Mouse (Mus musculus): Measurements from ENCODE around the gene Tecpr2. TPM values are rescaled to one million over a fixed set of nuclear protein-coding genes. Genes with fewer than 3 reads are reported as not detected.

Tecpr2 gene
- polyA plus RNA-seq, 1 experiment = 3.1 TPM

GRCm38 (mm10) chr12:110907845-110908244 is 18.8 kb downstream of the Tecpr2 start:
- TF ChIP-seq GATA1 (IDR thresholded peaks at IDR 0.05; ENCODE audit: low read length) = no peak

DNA sequence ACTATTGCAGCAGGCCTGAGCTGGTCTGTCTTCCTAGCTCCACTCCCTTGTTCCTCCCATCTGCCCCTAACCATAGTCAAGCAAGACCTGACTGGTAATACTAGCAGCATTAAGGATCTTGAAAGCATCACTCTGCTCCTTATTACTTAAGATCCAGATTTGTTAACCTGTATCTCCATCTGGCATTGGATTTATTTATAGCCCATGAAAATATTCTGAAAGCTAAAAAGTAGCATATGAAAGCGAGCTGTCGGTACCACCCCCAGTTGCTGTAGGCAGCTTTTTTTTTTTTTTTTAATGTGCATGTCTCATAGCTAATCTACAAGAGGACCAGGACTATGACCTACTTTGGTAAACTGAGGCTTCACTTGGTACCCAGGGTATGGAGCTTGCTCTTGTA is 20.9 kb downstream of the Tecpr2 start:
- no peak for TF ChIP-seq GATA1 (IDR thresholded peaks at IDR 0.05; ENCODE audit: low read length)

GRCm38 (mm10) chr12:110915761-110916160 is 26.7 kb downstream of the Tecpr2 start:
- no peak for TF ChIP-seq GATA1 (IDR thresholded peaks at IDR 0.05; ENCODE audit: low read length)

- no peak for TF ChIP-seq GATA1 (IDR thresholded peaks at IDR 0.05; ENCODE audit: low read length)
Measured at GRCm38 (mm10) chr12:110920254-110920653, 31.2 kb downstream of the Tecpr2 start.

GRCm38 (mm10) chr12:110921572-110921971 is 32.5 kb downstream of the Tecpr2 start:
- no peak for TF ChIP-seq GATA1 (IDR thresholded peaks at IDR 0.05; ENCODE audit: low read length)

DNA sequence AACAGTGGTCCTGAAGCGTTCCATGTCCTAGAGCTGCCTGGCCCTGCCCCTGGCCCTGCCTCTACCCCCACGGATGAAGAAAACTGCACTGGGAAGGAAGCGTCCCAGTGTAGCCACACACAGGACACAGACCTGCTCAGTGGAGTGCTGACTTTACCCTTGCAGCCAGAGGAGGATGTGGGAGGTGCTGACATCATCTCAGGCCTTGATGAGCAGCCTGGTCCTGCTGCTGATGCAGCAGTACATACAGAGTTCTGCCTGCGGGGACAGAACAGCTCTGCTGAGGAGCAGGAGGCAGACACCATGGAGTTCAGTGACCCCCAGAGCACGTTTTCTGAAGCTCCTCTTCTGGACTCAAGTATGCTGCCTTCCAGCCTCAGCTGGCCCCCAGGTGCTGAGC is 43.8 kb downstream of the Tecpr2 start:
- no peak for TF ChIP-seq GATA1 (IDR thresholded peaks at IDR 0.05; ENCODE audit: low read length)

DNA sequence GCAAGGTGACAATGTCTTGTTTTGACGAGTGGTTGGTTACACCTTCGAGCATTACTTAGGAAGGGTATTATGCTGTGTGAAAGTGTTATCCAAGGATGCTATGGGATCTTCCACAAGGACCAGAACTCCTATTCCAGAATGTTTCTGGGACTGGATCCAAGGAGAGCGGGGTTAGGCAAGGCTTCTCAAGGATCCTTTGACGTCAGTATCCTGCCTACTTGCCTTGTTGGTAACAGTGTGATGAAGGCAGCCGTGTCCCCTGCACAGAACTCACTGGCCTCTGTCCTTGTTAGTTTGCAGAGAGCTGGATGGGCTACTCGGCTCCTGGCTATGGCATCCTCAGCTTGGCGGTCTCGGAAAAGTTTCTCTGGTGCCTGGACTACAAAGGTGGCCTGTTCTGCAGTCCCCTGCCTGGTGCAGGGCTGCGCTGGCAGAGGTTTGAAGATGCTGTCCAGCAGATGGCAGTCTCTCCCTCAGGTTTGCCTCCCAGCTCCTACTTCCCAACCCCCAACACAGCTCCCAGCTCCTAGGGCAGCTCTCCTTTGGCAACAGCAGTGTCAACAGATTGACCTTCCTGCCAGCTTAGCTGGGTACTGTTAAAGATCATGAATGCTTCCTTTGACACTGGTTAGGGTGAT is 47.0 kb downstream of the Tecpr2 start:
- no peak for TF ChIP-seq GATA1 (IDR thresholded peaks at IDR 0.05; ENCODE audit: low read length)

- no peak for TF ChIP-seq GATA1 (IDR thresholded peaks at IDR 0.05; ENCODE audit: low read length)
Measured at GRCm38 (mm10) chr12:110937496-110937895, 48.4 kb downstream of the Tecpr2 start.

GRCm38 (mm10) chr12:110939385-110939784 is 50.3 kb downstream of the Tecpr2 start:
- TF ChIP-seq GATA1 (IDR thresholded peaks at IDR 0.05; ENCODE audit: low read length) = no peak

GRCm38 (mm10) chr12:110940869-110941268 is 51.8 kb downstream of the Tecpr2 start:
- TF ChIP-seq GATA1 (IDR thresholded peaks at IDR 0.05; ENCODE audit: low read length) = no peak

DNA sequence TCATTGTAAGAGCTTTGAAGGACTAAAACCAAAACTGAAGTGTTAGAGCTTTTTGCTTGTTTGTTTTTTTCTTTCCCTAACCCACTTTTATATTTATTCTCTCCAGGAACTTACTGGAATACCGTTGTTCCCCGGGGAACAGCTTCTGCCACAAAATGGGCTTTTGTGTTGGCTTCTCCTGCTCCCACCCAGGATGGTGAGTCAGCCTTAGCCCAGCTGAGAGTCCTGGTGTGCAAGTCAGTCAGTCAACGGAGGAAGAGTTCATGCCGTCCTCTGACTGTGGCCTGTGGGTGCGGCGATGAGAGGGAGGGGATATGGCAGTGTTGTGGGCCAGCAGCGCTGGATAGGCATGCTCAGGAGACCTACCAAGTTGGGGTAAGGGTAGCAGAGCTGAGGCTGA is 57.2 kb downstream of the Tecpr2 start:
- no peak for TF ChIP-seq GATA1 (IDR thresholded peaks at IDR 0.05; ENCODE audit: low read length)

DNA sequence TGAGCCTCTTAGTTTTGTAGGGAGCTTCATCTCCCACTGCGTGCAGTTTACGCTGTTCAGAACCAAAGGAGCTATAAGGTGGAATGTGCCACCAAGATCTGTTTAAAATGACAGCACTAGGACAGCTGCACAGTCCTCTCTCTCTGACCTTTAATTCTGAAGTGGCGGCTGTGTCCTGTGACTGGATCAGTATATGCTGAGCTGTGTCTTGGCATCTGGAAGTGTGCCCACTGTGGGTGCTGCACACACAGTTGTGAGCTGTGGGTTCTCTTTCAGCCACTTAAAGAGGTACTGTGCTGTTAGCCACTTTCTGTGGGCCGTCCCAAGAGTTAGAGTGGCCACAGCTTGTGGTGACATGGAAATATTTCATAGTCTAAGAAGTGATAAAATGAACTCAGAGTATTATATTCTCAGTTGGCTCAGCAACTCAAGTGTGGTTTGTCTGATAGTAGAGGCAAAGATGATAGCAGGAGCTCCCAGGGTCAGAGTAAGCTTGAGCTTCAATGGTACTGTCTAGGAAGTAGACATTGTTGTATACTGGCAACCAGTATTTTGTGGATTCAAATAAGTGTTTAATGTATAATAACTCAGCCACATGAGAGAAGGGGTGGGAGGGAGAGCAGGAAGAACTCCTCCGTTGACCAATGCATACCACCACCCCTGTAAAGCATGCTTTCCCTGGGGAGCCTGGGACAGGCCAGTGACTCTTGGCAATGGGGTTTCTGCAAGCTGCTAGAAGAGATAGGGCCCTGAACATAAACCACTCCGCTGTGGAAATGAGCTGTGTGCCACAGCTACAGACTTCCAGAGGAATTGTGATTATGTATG is 59.2 kb downstream of the Tecpr2 start:
- no peak for TF ChIP-seq GATA1 (IDR thresholded peaks at IDR 0.05; ENCODE audit: low read length)

- TF ChIP-seq GATA1 (IDR thresholded peaks at IDR 0.05; ENCODE audit: low read length) = no peak
Measured at GRCm38 (mm10) chr12:110948910-110949201, 59.8 kb downstream of the Tecpr2 start.

DNA sequence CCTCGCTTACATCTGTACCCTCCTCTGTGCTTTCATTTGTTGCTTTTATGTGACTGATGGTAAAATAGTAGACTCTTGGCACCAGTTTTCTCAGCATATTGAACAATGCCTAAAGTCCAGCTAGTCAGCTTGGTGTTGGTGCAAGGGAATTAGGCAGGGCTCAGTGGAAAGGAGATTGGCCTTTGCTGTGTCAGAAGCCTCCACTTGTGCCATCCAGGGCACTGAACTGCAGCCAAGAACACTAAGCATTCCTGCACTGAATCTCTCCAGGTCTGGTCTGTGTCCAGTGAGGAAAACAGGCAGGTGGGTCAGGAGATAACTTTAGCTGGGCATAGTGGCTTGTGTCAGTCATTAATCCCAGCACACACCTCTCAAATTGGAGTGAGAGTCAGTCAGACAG is 60.3 kb downstream of the Tecpr2 start:
- TF ChIP-seq GATA1 (IDR thresholded peaks at IDR 0.05; ENCODE audit: low read length) = no peak

- no peak for TF ChIP-seq GATA1 (IDR thresholded peaks at IDR 0.05; ENCODE audit: low read length)
Measured at GRCm38 (mm10) chr12:110950151-110950550, 61.1 kb downstream of the Tecpr2 start.

GRCm38 (mm10) chr12:110951236-110951635 is 62.2 kb downstream of the Tecpr2 start:
- no peak for TF ChIP-seq GATA1 (IDR thresholded peaks at IDR 0.05; ENCODE audit: low read length)

All from G1E-ER4 (cell line).